Mouse (Mus musculus): Measurements from ENCODE around the gene Nras.

Nras gene

GRCm38 (mm10) chr3:103099667-103100066 lies 41.6 kb downstream of the Nras start:
- DNase-seq = no peak

DNA sequence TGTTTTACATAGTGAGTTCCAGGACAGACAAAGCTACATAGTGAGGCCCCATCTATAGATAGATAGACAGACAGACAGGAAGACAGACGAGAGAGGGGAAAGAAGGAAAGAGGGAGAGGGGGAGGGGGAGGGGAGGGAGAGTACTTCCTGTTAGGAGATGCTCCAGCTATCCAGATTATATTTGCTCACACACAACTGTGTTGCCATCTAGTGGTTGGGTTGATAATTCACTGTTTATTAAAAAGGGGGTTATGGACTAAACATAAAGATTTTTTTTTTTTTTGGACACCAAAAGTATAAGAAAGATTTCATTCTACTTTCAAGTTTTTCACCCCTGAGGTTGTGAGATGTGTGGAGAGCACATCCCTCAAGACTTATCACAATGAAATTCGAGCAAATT lies 42.6 kb downstream of the Nras start:
- DNase-seq = no peak

- no peak for DNase-seq
Observed at GRCm38 (mm10) chr3:103101194-103101593, 43.1 kb downstream of the Nras start.

- no peak for DNase-seq
Observed at GRCm38 (mm10) chr3:103101909-103102308, 43.8 kb downstream of the Nras start.

DNA sequence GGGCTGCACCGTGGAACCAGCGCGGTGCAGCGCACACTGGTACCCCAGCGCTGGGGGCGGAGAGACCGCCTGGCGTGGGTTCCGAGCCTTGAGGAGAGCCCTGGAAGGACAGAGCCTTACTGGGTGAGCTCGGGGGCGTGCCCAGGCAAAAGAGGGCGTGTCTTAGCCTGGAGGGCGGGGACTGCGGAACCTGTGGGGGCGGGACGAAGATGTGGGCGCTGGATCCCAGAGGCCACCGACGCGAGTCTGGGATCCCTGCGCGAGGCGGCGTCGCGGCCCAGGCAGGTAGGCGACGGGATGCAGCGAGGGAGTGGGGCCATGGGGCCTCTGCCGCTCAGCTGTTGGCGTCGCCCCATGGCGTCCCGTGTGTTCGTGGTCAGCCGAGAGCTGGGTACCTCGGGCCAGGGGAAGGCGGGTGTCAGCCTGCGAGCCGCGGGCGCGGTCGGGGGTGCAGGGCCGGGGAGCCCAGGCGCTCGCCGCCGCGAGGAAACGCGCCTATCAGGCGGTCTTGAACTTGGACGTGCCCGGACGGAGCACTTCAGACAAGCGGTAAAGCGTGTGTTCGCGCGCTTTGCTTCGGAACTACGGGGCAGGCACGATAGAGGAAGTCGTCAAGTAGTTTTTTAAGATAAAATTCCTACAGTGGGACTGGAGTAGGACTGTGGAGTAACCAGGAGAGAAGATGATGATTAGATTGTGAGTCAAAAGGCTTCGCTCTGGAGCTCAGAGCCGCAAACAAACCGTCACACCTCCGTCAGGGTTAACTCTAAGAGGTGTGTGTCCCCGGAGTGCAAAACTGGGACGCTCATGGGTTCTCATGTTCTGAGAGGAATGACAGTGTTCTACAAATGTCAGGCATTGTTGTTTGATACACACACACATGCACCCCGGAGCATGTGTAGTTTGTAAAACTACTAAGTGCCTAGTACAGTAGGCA lies 44.6 kb downstream of the Nras start, which contains the start of gene Dennd2c:
TSS of gene Dennd2c (plus strand) at position 151 of the 937 bp plus-strand sequence.
- peak; percentile 36 to 37 for DNase-seq

GRCm38 (mm10) chr3:103107565-103108240 lies 49.6 kb downstream of the Nras start:
- no peak for DNase-seq

DNA sequence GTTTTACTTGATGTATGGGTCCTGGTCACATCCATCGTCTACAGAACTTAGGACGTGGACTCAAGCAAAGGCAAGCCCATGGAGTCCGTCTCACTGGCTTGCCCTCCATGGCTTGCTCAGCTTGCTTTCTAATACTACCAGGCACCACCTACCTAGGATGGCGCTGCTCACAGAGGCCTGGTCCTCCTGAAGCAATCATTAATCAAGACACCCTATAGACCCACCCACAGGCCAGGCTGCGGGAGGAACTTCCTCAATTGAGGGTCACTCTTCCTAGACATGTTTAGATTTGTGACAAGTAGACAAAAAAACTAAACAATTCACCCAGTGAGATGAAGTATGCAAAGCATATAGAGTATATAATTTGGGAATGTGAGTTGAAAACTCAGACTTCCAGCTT lies 54.1 kb downstream of the Nras start:
- no peak for DNase-seq
